Mouse (Mus musculus) ES-Bruce4 (cell line): ENCODE measurements around the gene Cd247. TPM values are rescaled to one million over a fixed set of nuclear protein-coding genes. Genes with fewer than 3 reads are reported as not detected.
A peak's percentile ranks its signal among the peaks of the same experiment; 100 is the strongest.

Source experiments
- H3K27ac ChIP-seq: 2 replicates; pipeline ENCODE4 v1.5.1; 2012; ENCODE audit warnings: low read length, inconsistent platforms; ENCODE audit not compliant: insufficient read depth
- H3K27me3 ChIP-seq: 2 replicates; pipeline ENCODE4 v1.6.1; 2012; ENCODE audit warnings: mild to moderate bottlenecking, low read length, inconsistent platforms; ENCODE audit not compliant: control insufficient read depth, poor library complexity, insufficient read depth, severe bottlenecking
- H3K36me3 ChIP-seq: 2 replicates; pipeline ENCODE4 v1.6.1; 2012; ENCODE audit warnings: inconsistent platforms, mild to moderate bottlenecking, low read length, moderate library complexity; ENCODE audit not compliant: control insufficient read depth, poor library complexity, insufficient read depth, severe bottlenecking
- H3K4me1 ChIP-seq: one replicate; pipeline ENCODE4 v1.8.1; 2011; ENCODE audit warnings: low read length; ENCODE audit not compliant: control insufficient read depth, insufficient read depth
- H3K4me3 ChIP-seq: 2 replicates; pipeline ENCODE4 v1.5.1; 2011; ENCODE audit warnings: low read depth, mild to moderate bottlenecking, low read length
- H3K9ac ChIP-seq: 2 replicates; pipeline ENCODE4 v1.6.1; 2012; ENCODE audit warnings: low read depth, mild to moderate bottlenecking, inconsistent platforms; ENCODE audit not compliant: poor library complexity, severe bottlenecking
- H3K9me3 ChIP-seq: replicated peaks from 2 replicates; pipeline ENCODE4 v1.6.1; 2012; ENCODE audit warnings: mild to moderate bottlenecking, low read length, inconsistent platforms; ENCODE audit not compliant: control insufficient read depth, poor library complexity, insufficient read depth, severe bottlenecking
- CTCF ChIP-seq: IDR thresholded peaks from one replicate; pipeline ENCODE4 v1.8.1; 2011; ENCODE audit warnings: low read depth, low read length
- EP300 ChIP-seq: IDR thresholded peaks from 2 replicates; pipeline ENCODE4 v1.6.1; 2011; ENCODE audit warnings: low read depth, low read length; ENCODE audit not compliant: insufficient read depth
- POLR2A ChIP-seq: IDR thresholded peaks from one replicate; pipeline ENCODE4 v1.8.1; 2011; ENCODE audit warnings: low read length; ENCODE audit not compliant: insufficient read depth
- polyA plus RNA-seq: library from polyadenylated mRNA; stranded (reverse); fragments of >200 nt; gene quantifications from 2 replicates; pipeline ENCODE4 v1.2.4, GENCODE M21; 2011; ENCODE audit warnings: low read depth; ENCODE audit not compliant: missing spikeins, insufficient read depth, insufficient read length

The Cd247 gene
- not detected in 2 replicates for polyA plus RNA-seq

GRCm38 (mm10) chr1:165788511-165788910 is at the start of gene Cd247:
Cd247 (plus strand) TSS chr1:165788681.
- no peak within 1 kb of the TSS for H3K27ac ChIP-seq
- no peak within 1 kb of the TSS for H3K9ac ChIP-seq
- no peaks in the 10 kb centered on the region for H3K27me3 ChIP-seq
- H3K4me3 ChIP-seq: peak within 1 kb of the TSS; percentile 15; the same call in 1 of the 2 replicates
- no peaks in the 10 kb centered on the region for H3K9me3 ChIP-seq
- no peaks in the 10 kb centered on the region for H3K4me1 ChIP-seq
- TF ChIP-seq POLR2A: no peak
- TF ChIP-seq CTCF: no peak
- no peak for TF ChIP-seq EP300
- no peaks in the 10 kb centered on the region for H3K36me3 ChIP-seq

- TF ChIP-seq EP300: no peak
- TF ChIP-seq POLR2A: no peak
- TF ChIP-seq CTCF: no peak
- no peak overlapping the region for H3K4me3 ChIP-seq
- H3K36me3 ChIP-seq: no peaks in the 10 kb centered on the region
- no peaks in the 10 kb centered on the region for H3K4me1 ChIP-seq
- no peaks in the 10 kb centered on the region for H3K9me3 ChIP-seq
- no peak overlapping the region for H3K9ac ChIP-seq
- no peak overlapping the region for H3K27ac ChIP-seq
- H3K27me3 ChIP-seq: no peaks in the 10 kb centered on the region
Observed at GRCm38 (mm10) chr1:165738985-165739384, 49.5 kb upstream of the Cd247 start.

GRCm38 (mm10) chr1:165741989-165742388 is 46.5 kb upstream of the Cd247 start:
- Histone ChIP-seq H3K4me3 (no peak overlapping the region), H3K4me1 (no peaks in the 10 kb centered on the region), H3K27ac (no peak overlapping the region), H3K9ac (no peak overlapping the region), H3K9me3 (no peaks in the 10 kb centered on the region), H3K36me3 (no peaks in the 10 kb centered on the region), H3K27me3 (no peaks in the 10 kb centered on the region)
- TF ChIP-seq POLR2A (no peak), EP300 (no peak)

GRCm38 (mm10) chr1:165748053-165748452 is 40.4 kb upstream of the Cd247 start:
- Histone ChIP-seq H3K36me3 (no peaks in the 10 kb centered on the region), H3K4me3 (no peak overlapping the region), H3K9ac (no peak overlapping the region), H3K27me3 (no peaks in the 10 kb centered on the region), H3K4me1 (no peaks in the 10 kb centered on the region), H3K9me3 (no peaks in the 10 kb centered on the region), H3K27ac (no peak overlapping the region)
- TF ChIP-seq EP300 (no peak), CTCF (no peak), POLR2A (no peak)

GRCm38 (mm10) chr1:165751142-165751541 is 37.3 kb upstream of the Cd247 start:
- Histone ChIP-seq H3K9me3 (no peaks in the 10 kb centered on the region), H3K27me3 (no peaks in the 10 kb centered on the region), H3K27ac (no peak overlapping the region), H3K4me3 (no peak overlapping the region), H3K4me1 (no peaks in the 10 kb centered on the region), H3K36me3 (no peaks in the 10 kb centered on the region), H3K9ac (no peak overlapping the region)
- no peak for TF ChIP-seq CTCF
- no peak for TF ChIP-seq POLR2A
- TF ChIP-seq EP300: no peak

- H3K27ac ChIP-seq: no peak overlapping the region
- H3K27me3 ChIP-seq: no peaks in the 10 kb centered on the region
- H3K36me3 ChIP-seq: no peaks in the 10 kb centered on the region
- no peaks in the 10 kb centered on the region for H3K9me3 ChIP-seq
- H3K4me1 ChIP-seq: no peaks in the 10 kb centered on the region
- no peak overlapping the region for H3K9ac ChIP-seq
- no peak for TF ChIP-seq CTCF
- H3K4me3 ChIP-seq: no peak overlapping the region
Observed at GRCm38 (mm10) chr1:165751838-165752237, 36.6 kb upstream of the Cd247 start.
